Mouse (Mus musculus): Measurements from ENCODE around the gene Poc1a. TPM values are rescaled to one million over a fixed set of nuclear protein-coding genes. Genes with fewer than 3 reads are reported as not detected.
A peak's percentile ranks its signal among the peaks of the same experiment; 100 is the strongest.

The Poc1a gene
- 10 to 100 TPM; 12.5 to 15.4 TPM for total RNA-seq (2021)
- long read RNA-seq, partial matches to known transcripts = 2 of 7 reads
- long read RNA-seq, other reads (novel, unspliced or antisense) = 1 of 7 reads

- DNase-seq (ENCODE audit: low spot score in 2 of 2) = peak; percentile 85 to 97
Measured at GRCm38 (mm10) chr9:106280808-106281544, at the start of gene Poc1a. Gene Poc1a (plus strand): TSS chr9:106281061.

GRCm38 (mm10) chr9:106231220-106231619 lies 49.6 kb upstream of the Poc1a start:
- DNase-seq (ENCODE audit: low spot score in 2 of 2) = no peak

GRCm38 (mm10) chr9:106231816-106232215 lies 49.0 kb upstream of the Poc1a start:
- no peak for DNase-seq (ENCODE audit: low spot score in 2 of 2)

- no peak for DNase-seq (ENCODE audit: low spot score in 2 of 2)
Measured at GRCm38 (mm10) chr9:106232956-106233355, 47.9 kb upstream of the Poc1a start.

- no peak for DNase-seq (ENCODE audit: low spot score in 2 of 2)
Measured at GRCm38 (mm10) chr9:106233953-106234352, 46.9 kb upstream of the Poc1a start.

GRCm38 (mm10) chr9:106235194-106235830 lies 45.5 kb upstream of the Poc1a start:
- peak in 1 of 2 experiments; percentile 49 for DNase-seq (ENCODE audit: low spot score in 2 of 2)

- DNase-seq (ENCODE audit: low spot score in 2 of 2) = no peak
Measured at GRCm38 (mm10) chr9:106236156-106236817, 44.6 kb upstream of the Poc1a start.

- DNase-seq (ENCODE audit: low spot score in 2 of 2) = no peak
Measured at GRCm38 (mm10) chr9:106236818-106237211, 44.0 kb upstream of the Poc1a start.

- no peak for DNase-seq (ENCODE audit: low spot score in 2 of 2)
Measured at GRCm38 (mm10) chr9:106237401-106237800, 43.5 kb upstream of the Poc1a start.

GRCm38 (mm10) chr9:106237878-106238277 lies 43.0 kb upstream of the Poc1a start:
- DNase-seq (ENCODE audit: low spot score in 2 of 2) = no peak

GRCm38 (mm10) chr9:106241541-106242164 lies 39.2 kb upstream of the Poc1a start:
- no peak for DNase-seq (ENCODE audit: low spot score in 2 of 2)

- no peak for DNase-seq (ENCODE audit: low spot score in 2 of 2)
Measured at GRCm38 (mm10) chr9:106242813-106243488, 37.9 kb upstream of the Poc1a start.

GRCm38 (mm10) chr9:106249550-106249949 lies 31.3 kb upstream of the Poc1a start:
- DNase-seq (ENCODE audit: low spot score in 2 of 2) = no peak

GRCm38 (mm10) chr9:106250245-106250644 lies 30.6 kb upstream of the Poc1a start:
- no peak for DNase-seq (ENCODE audit: low spot score in 2 of 2)

GRCm38 (mm10) chr9:106251066-106251465 lies 29.8 kb upstream of the Poc1a start:
- no peak for DNase-seq (ENCODE audit: low spot score in 2 of 2)

- DNase-seq (ENCODE audit: low spot score in 2 of 2) = no peak
Measured at GRCm38 (mm10) chr9:106254001-106254400, 26.9 kb upstream of the Poc1a start.

GRCm38 (mm10) chr9:106258412-106258811 lies 22.4 kb upstream of the Poc1a start:
- DNase-seq (ENCODE audit: low spot score in 2 of 2) = no peak

- no peak for DNase-seq (ENCODE audit: low spot score in 2 of 2)
Measured at GRCm38 (mm10) chr9:106258990-106259389, 21.9 kb upstream of the Poc1a start.

GRCm38 (mm10) chr9:106261058-106261457 lies 19.8 kb upstream of the Poc1a start:
- no peak for DNase-seq (ENCODE audit: low spot score in 2 of 2)

GRCm38 (mm10) chr9:106261491-106261890 lies 19.4 kb upstream of the Poc1a start:
- DNase-seq (ENCODE audit: low spot score in 2 of 2) = no peak

GRCm38 (mm10) chr9:106262075-106262474 lies 18.8 kb upstream of the Poc1a start:
- DNase-seq (ENCODE audit: low spot score in 2 of 2) = no peak
